Mouse (Mus musculus): ENCODE data around the gene Wdr73.
A peak's percentile ranks its signal among the peaks of the same experiment; 100 is the strongest.
"Not testable (repeated sequence)": the region's sequence is repeated elsewhere in the genome, so short reads cannot be mapped to it uniquely, and the experiment has no call there.

Gene Wdr73

DNA sequence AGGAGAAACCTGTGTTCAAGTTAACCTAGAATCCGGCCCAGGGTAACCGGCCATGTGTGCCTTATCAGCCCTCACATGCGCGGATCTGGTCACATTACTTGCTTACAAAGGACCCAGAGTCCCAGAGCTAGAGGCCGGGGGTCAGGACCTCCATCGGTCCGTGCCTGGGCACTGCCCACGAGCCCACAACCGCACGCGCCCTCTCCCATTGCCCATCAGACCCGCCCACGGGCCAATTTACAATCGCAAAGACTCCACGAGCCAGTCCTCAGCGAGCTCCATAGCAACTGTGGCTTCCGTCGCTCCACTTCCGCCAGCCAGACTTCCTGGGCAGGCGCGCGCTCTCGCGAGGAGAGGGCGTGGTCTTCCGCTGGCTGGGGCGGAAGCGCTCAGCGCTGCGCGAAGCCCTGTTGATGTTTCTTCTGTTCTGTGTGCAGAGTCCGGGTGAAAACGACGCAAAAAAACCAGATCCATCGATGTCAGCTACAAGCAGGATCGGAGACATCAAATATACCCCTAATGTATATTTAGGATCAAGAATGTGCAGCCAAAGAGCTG, at the start of gene Wdr73:
Gene Wdr73, minus strand, starts transcription at position 326 of the 558 bp plus-strand sequence.
- peak; percentile 95 for DNase-seq

DNA sequence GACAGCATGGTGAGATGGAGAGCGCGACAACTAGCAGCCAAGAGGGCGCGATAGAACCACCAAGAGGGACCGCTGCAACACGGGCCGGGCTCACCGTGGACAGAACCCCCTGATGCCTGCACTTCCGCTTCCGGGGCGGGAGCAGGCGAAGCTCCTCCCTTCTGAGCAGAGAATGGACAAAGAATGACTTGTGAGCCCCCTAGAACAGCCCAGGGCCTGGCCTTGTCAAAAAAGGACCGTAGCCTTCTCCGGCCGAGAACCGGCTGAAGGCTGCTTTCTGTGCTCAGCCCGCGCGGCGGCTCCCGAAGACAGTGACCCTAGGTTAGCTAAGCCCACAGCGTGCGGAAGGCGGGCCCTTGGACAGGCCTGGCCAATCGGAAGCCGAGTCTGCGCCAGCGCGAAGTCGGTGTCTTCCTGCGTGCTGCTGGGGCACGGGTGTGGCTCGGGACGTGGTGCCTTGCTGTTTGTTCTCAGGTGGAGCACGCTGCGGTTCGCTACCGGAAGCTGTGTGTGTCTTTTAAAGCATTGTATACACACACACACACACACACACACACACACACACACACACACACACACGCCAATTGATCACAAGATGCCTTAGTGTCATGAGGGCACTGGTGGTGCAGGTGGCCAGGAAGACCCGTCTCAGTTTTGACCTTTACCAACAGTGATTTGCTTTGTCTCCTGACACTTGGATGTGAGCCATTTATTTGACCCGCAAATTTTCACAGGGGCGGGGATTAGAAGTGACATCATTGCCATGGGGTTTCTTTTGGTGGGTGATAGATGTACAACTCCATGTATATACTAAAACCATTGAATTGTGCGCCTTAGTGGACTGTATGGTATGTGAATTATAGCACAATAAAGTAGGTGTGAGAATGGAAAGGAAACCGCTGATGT, 46.6 kb upstream of the Wdr73 start, which contains the start of gene Sec11a:
Gene Sec11a, minus strand, starts transcription at position 336 of the 906 bp plus-strand sequence.
- peak; percentile 94 for DNase-seq

DNA sequence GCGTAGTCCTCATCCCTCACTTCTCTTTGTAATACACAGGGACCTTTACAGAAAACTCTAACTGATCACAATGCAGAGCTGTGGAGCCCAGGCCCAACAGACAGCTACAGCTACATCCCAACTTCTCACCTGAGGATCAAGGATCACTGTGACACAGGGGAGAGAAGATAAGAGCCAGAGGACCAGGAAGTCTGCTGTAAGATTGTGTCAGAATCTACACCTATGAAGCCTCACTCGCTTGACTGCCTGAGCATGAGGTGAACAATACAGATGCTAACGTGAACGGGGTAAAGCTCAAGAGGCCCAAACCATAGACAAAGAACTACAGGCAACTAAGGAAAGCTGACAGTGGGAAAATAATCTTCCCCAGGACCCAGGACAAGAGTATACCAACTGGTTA, 38.7 kb upstream of the Wdr73 start:
- DNase-seq, result no peak

DNA sequence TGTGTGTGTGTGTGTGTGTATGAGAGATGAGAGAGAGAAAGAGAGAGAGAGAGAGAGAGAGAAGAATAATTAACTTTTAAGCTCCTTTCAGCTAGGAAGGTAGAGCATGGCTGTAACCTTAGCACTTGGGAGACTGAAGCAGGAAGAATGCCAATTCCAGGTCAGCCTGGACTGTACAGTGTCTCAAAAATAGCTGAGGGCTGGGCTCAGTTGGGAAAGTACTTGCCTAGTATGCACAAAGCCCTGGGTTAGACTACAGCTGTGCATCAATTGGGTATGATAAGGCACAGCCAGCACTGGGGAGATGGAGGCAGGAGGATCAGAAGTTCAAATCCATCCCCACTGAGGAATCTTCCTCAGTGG, 36.2 kb upstream of the Wdr73 start:
- DNase-seq, result not testable (repeated sequence)

DNA sequence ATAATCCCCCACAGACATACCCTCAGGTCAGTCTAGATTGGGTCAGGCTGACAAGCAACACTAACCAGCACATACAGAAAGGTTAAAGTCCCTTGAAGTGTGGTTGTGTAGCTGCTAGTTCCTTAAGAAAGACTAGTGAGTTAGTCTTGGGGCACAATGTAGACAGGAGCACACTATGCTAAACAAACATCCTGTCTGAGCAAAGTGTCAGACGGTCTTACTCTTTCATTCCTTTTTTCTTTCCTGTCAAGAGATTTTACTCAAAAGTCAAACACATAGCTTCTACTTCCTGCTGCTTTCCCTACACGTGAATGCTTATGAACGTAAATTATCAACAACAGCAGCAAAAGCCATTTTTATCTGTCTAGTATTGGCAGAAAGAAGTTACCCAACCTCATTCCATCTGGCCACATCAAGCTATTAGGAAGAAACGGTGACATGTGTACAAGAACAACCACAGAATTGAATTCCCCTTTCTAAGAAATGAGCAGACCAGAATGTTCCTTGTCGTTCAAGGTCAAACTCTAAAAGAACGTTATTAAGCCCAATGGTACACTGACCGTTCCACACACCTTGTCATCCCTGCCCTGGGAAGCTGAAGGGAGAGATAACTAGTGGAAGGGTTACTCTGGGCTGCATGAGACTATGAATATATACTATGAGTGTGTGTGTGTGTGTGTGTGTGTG, 35.7 kb upstream of the Wdr73 start:
- DNase-seq, result not testable (repeated sequence)

DNA sequence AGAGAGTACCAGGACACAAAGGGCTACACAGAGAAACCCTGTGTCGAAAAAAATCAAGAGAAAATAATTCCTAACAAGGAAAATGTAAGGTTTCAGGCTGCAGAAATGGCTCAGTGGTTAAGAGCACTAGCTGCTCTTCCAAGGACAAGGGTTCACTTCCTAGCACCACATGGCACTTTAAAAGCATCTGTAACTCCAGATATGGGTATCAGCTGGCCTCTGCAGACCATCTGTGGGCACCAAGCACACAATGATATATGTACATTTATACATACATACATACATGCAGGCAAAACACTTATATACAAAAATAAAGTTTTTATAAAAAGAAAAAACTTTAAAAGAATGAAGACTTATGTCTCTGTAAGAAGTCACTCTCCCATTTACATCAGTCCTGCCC, 34.8 kb upstream of the Wdr73 start:
- no peak for DNase-seq

DNA sequence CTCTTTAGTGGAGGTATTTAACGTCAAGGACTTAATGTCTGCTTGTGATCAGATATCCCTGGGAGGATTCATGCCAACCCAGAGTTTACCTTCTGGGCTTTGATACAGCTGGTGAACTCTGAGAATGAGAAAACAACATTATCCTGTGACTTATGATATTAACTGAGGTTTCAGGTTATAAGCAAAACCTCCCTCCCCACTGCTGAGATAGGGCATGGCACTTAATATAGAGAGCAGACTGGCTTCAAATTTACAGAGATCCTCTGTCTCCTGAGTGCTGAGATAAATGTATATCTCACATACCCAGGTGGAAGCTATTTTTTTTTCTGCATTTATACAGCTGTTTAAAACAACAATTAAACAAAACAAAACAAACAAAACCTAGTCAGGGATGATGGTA, 31.7 kb upstream of the Wdr73 start:
- no peak for DNase-seq

DNA sequence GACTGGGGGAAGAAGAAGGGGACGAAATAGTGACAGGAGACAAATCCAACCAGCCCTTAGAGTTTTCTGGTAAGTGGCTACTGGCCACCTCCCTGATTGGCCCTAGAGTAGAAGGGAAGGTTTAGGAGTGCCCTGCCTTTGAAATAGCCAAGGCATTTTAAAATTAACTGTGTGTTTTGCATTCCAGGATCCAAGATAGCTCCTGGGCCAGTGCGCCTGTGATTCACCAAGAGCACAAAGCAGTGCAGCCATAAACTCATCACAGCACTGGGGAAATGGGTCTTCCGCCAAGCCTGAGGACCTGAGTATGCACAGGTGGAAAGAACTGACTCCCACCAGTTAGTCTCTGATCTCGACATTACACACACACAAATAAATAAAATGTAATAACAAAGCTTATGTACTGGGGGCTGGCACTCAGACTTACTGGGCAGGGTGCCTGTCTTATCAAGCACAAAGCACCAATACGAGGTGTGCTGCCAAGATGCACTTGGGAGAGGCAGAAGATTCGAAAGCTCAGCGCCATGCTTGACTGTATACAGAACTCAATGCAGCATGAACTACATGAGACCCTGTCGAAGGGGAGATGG, 30.6 kb upstream of the Wdr73 start:
- DNase-seq, result no peak

DNA sequence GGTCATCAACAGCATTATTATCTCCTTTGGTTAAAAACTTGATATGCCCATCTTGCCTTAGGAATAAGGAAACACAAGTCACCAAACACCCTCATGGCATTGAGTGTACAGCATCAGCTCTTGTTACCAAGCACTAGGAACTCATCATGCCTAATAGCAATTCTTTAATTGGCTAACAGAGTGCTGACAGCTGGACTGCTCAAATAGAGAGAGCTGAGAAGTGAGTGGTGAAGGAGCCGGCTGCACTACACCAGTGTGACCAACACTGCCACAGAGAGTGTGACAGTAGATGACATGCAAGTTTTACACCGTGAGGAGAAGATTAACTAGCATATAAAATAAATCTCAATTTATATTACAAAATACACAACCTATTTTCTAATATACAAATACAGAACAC, 22.1 kb upstream of the Wdr73 start:
- DNase-seq, result no peak

DNA sequence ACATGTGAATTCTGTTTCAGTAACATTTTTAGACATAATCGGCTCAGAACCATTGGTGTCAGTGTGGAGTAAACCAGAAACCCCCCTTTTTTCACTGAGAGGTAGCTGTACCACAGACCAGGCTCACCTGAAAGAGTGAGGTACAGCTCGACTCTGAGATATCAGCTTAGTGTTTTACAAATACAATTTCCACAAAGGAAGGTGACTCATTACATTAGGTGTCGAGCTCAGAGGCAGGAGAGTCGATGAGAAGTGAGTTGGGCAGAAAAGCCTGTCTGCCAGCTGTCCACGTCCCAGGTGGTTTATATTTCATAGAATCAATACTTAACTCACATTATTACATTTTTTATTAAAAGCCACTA, 18.6 kb upstream of the Wdr73 start:
- no peak for DNase-seq

DNA sequence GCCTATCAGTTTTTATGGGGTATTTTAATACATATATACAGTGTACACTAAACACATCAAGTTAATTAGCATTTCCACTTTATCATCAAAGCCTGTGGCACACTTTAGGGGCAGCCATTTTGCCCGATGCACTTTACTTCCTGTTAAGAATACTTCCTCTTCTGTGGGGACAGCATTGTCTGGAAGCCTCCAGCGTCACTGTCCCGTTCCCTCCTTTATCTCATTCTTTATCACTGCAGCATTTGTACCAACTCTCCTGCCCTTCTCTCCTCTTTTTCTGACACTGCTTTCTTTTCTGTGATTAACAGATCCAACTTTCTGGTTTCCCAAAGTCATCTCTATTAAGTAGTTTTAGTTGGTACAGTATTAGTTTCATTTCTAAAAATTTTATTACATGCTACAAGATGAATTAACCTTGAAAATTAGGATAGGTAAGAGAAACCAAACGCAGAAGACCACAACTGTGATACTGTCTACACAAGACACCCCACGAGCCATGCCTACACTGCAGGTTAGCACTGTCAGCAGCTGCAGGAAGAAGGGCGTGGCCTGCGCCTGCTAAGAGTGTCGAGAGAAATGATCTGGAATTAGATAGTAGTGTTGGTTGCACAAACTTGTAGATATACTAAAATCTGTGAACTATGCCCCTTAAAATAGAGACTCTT, 18.0 kb upstream of the Wdr73 start:
- DNase-seq, result no peak

DNA sequence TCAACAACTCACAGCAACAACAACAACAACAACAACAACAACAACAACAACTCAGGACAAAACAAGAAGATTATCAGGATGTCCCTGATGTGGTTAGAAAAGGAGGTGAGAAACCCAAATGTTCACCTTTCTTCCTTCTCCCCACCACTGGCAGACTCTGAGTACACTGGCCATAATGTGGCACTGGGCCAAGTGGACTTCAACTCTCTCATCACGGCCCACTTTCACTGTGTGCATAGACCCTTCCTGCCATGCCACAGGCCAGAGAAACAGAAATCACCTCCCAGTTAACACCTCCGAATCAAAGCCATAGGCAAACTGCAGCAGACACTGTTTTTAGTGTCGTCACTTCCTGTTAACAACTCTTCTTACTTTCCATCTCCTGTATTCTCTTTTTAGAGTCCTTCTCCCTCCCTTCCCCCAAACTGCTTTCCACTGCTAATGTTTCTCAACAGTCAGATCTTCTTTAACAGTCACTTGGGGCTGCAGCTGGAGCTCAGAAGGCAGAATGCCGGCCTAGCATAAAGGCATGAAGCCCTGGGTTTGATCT, 16.9 kb upstream of the Wdr73 start:
- DNase-seq, result no peak

DNA sequence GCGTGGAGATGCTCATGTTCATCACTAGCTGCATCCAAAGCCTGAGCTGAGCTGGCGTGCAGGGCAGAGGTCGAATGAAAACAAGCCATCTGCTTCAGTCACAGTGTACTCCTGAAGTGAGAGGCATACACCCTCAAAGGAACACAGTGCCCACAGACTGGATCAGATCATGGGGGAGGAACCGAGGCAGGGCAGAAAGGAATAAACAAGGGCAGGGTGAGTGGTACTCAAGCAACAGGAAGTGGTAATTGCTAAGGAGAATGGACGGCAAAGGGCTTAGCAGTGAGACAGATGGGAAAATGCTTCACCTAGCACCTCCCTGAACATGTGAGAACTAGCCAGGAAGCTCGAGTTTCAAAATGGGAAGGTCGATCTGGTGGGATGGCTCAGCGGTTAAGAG, 11.4 kb upstream of the Wdr73 start:
- no peak for DNase-seq

DNA sequence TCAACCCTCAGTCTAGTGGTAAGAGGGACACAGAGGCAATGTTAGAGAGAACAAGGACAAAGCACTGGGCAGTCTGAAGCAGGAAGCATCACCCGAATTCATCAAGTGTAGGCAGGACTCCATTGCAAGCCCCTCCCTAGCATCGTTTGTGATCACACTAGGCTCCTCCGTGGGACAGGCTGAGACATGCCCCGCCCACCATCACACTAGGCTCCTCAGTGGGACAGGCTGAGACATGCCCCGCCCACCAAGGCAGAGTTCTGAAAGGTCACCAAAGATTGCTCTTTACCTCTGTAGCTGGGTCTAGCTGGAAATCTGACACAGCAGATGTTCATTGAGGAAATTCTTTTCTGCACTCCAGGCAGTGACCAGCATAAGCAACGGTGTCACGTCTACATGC, 10.0 kb upstream of the Wdr73 start:
- no peak for DNase-seq

DNA sequence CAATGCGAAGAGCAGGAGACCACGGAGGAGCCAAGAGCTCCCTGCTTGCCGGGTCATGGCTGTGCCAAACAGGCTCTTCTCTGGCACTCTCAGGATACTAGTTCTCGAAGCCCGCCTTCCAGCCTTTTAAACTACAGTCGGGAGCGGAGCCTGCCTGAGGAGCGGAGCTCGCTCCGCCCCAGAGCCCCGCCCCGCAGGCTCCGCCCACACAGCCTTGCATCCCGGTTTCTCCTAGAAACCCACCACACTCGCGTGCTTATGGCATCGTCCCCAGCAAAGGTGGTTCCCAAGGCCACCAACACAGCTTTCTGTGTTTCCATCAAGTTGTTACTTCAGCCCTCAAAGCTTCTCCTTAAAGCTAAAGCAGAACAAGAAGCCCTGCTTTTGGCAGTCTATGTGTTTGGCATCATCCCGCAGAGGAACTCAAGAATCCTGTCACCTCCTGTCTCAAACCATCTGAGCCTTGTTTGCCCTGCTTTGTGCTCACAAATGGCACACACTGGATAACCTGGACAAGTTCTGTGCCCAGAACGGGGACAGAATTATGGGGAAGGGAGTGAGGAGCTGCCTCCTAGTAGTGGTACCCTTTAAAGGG, 3.9 kb upstream of the Wdr73 start, which contains the start of gene Nmb:
Gene Nmb, minus strand, starts transcription at position 156 of the 595 bp plus-strand sequence.
- peak; percentile 88 for DNase-seq

DNA sequence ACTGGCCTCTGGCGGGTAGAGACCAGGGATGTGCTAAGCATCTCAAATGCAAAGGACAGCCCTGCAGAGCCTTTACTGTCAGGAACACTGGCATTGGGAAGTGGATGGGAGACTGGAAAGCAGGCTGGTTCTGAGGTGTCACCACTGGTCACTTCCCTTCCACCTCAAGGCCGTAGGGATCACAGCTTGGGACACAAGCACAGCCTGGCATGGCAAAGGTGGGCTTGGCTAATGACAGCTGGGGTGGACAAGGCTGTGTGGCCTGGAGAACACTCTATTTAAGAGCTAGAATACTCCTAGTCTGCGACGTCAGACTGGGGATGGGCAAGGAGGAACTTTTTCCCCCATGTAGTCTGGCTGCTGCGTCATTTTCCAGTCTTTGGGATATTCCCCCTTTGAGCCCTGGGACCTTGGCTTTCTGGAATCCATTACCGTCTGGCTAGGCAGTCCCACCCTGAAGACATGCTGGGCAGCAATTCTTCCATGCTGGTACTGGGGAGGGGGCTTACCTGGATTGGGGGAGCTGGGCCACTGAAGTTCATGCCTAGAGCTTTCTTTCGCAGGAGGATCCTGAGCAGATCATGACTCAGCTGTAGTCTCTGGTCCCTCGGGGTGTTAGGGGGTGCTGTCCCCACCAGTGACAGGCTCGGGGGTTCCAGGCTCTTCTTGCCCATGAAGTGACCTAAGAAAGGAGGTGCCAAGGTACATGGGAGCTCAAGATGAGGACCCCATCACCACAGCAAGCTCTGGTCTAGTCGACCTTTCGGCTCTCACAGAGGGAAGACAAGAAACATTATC, 2.8 kb upstream of the Wdr73 start:
- DNase-seq, result no peak

DNA sequence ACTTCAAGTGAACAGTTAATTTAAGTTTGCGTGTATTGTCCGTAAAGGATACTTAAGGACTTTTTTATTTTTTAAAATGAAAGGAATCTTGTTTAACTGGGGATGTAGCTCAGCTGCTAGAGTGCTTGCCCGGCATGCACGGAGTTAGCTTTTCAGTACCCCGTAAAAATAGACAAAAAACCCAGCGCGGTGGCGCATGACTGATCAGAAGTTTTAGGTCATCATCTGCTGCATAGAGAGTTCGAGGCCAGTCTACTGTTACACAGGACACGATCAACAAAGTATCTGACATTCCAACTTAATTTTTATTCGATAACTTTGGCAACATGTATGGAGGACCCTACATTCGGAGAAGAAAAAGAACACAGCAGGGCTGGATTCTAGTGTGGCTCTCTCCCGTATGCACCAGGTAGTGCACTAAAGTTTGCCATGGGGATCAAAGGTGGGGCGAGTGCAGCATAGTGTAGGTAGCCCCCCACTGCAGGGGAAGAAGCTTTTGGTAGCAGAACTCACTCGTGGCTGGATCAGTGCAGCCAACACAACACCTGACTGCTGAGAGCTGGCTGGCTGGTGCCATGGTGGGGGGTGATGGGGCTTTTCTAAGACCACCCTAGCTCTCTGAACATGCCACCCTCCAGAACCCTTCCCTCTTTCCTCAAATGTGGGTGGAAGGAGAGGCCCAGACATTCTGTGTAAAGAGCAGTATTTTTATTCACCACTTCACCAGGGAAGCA, 639 bp upstream of the Wdr73 start:
- DNase-seq, result peak; percentile 39

DNA sequence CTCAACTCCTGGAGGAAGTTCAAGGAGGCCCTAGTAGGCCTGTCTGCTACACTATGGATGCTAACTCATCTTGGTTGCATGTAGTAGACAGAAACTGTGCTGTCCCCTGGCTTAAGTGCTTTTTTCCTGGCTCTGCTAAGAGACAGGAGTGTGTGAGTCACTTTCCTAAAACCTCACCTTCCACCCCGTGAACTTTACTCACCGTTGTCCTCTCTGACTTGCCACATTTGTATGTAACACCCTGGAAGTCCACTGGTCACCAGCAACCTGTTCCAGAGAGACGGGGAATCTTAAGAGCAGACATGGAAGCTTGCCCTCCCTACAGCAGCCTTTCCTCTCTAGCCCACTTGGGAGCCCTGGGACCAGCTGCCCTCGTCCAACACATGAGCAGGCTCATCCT, 3.3 kb downstream of the Wdr73 start:
- no peak for DNase-seq

DNA sequence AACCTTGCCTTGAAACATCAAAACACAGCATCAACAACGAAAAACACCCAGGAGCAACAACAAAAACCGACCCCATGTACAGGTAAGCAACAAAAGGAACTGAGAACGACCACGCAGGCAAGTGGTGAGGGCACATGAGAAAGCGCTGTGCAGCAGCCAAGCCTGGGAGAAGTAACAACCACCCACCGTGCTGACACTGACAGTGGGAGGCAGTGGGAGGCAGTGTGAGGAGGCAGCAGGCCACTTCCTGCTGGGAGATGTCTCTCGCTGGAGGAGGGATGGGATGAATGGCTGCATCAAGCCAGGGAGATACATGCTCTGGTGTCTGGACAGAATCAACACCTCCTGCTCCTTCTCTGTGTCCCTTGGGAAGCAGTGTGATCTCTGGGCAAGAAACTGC, 3.9 kb downstream of the Wdr73 start:
- DNase-seq, result no peak

DNA sequence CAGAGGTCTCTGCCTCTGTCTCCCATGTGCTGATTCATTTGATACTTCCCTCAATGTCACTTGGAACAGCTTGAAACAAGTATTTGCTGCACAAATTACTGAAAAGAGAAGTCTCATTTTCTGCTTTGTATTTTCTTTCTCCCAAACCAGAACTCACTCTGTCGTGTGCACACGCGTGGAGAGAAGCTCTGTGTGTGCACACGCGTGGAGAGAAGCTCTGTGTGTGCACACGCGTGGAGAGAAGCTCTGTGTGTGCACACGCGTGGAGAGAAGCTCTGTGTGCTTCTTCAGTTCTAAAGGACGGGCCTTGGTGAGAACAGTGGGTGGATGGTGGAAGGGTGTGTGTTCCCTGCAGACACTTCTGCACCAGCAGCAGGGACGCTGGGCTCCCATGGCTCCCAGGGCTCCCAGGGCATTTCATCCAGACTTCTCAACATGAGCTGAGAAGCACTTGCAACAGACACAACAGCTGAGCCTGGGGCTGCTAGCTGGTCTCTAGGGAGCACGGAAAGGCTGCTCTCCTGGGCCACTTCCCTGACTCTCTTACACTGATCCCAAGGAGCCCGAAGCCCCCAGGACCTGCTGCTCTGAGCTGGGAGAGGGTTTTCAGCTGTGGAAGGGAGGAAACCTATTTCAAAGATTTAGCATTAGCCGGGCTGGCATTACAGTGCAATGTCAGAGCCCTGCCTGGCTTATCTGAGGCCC, 6.1 kb downstream of the Wdr73 start:
- no peak for DNase-seq

Measured in lung, postnatal 10 days (tissue).